Mouse (Mus musculus): ENCODE measurements at regions not wholly inside any gene's neighbourhood (a gene's known extent, or its start where the extent isn't known, plus 50 kb on each side); places are given as distances from the start of the nearest gene placed in this dataset.

DNA sequence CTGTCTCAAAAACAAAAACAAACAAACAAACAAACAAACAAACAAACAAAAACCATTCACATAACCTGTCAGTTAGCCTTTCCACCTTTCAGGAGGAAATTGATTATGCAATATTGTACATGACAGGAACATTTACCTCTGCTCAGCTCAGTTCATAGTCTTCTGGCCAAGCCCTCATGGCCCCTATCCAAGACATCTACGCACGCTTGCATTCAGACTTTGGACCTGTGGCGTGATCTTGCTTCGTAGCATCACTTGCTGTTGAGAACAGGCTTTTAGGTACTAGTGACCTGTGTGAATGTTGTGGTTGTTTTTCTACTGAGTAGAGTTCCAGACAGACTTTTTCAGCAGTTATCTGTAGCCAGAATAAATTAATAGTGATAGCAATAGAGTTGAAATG lies 619.4 kb downstream of the Tpm3-rs7 start:
- Histone ChIP-seq H3K27ac (ENCODE audit: low read depth) (no peak overlapping the region), H3K4me3 (ENCODE audit: low read depth, low read length) (no peak overlapping the region), H3K4me2 (no peak overlapping the region), H3K27me3 (ENCODE audit: insufficient read depth, low read length) (no peaks in the 10 kb centered on the region), H3K9me3 (ENCODE audit: low read depth, low read length) (no peaks in the 10 kb centered on the region), H3K4me1 (ENCODE audit: insufficient read depth) (no peaks in the 10 kb centered on the region), H3K9ac (no peak overlapping the region), H3K36me3 (ENCODE audit: insufficient read depth) (no peaks in the 10 kb centered on the region)
- no peak for DNase-seq
- ATAC-seq (ENCODE audit: insufficient read depth) = no peak
- 92% methylated on average over 4 of the region's 4 CpGs for WGBS
- no peak for TF ChIP-seq CTCF (IDR thresholded peaks at IDR 0.05; ENCODE audit: low read depth)

Measured in lung, embryonic 14.5 days (tissue).